Mouse (Mus musculus): ENCODE data around the gene Gm11555. TPM values are rescaled to one million over a fixed set of nuclear protein-coding genes. Genes with fewer than 3 reads are reported as not detected.
"Not testable (repeated sequence)": the region's sequence is repeated elsewhere in the genome, so short reads cannot be mapped to it uniquely, and the experiment has no call there.

Gene Gm11555
- polyA plus RNA-seq (2014; fragmentation: Nextera tagmentation; extraction: Ambion mirVana) = not detected in 2 replicates

DNA sequence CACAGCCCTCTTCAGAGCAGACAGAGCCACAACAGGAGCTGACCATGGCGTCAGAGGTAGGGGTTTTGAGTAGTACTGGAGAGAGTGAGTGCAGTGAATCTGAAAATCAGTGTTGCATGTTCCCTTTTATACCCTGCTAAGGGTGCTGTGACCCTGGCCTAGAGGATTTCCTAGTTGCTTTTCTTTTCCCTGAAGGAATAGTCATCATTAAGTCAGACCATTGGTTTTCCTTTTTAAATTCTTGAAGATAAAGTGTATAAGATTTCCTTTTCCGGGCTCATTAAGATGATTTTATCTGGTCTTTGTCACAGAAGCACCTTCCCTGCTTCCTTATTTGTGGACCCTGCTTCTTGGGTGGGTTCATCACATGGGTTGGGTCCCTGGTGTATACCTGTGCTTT, at the start of gene Gm11555:
Gm11555 (minus strand) TSS at position 101 of the 400 bp plus-strand sequence.
- Histone ChIP-seq H3K4me2 (no peak within 1 kb of the TSS), H3K9ac (ENCODE audit: low read depth, low read length) (no peak within 1 kb of the TSS), H3K4me1 (replicated peaks; ENCODE audit: control insufficient read depth, insufficient read depth, low read length) (no peaks in the 10 kb centered on the region), H3K9me3 (ENCODE audit: control insufficient read depth, low read length) (no peaks in the 10 kb centered on the region), H3K27me3 (replicated peaks; ENCODE audit: control insufficient read depth, insufficient read depth, low read length) (no peaks in the 10 kb centered on the region), H3K36me3 (ENCODE audit: control insufficient read depth, insufficient read depth, low read length) (no peaks in the 10 kb centered on the region), H3K27ac (ENCODE audit: low read depth, low read length) (no peak within 1 kb of the TSS), H3K4me3 (ENCODE audit: low read depth, low read length) (no peak within 1 kb of the TSS)
- no peak for ATAC-seq (replicated peaks; ENCODE audit: low FRiP score)
- 62% methylated on average over 2 of the region's 2 CpGs for WGBS
- no peak for DNase-seq (ENCODE audit: low spot score)

DNA sequence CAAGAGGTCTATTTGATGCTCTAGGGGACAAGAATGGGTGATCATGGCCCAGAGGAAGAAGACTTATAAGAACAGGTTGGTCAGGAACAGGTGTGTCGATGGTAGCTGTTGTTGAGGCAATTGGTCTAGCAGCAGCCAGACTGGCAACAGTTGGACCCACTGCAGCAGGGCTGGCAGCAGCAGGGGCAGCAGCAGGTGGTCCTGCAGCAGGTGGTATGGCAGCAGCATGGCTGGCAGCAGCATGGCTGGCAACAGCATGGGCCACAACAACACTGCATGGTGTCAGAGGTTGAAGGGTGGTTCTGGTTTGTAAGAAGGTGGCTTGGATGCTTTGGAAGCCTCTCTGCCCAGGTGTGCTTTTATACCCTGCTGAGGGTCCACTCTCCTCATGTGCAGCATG, 40.4 kb upstream of the Gm11555 start, which contains the start of gene Gm14190:
Gm14190 (minus strand) TSS at position 278 of the 400 bp plus-strand sequence.
- H3K9me3 ChIP-seq (ENCODE audit: control insufficient read depth, low read length) = no peaks in the 10 kb centered on the region
- DNase-seq (ENCODE audit: low spot score) (no peak), ATAC-seq (replicated peaks; ENCODE audit: low FRiP score) (no peak)
- no peaks in the 10 kb centered on the region for H3K27me3 ChIP-seq (replicated peaks; ENCODE audit: control insufficient read depth, insufficient read depth, low read length)
- H3K4me2 ChIP-seq = no peak within 1 kb of the TSS
- H3K27ac ChIP-seq (ENCODE audit: low read depth, low read length) = no peak within 1 kb of the TSS
- H3K9ac ChIP-seq (ENCODE audit: low read depth, low read length) = no peak within 1 kb of the TSS
- no peak within 1 kb of the TSS for H3K4me3 ChIP-seq (ENCODE audit: low read depth, low read length)
- no peaks in the 10 kb centered on the region for H3K36me3 ChIP-seq (ENCODE audit: control insufficient read depth, insufficient read depth, low read length)
- no peaks in the 10 kb centered on the region for H3K4me1 ChIP-seq (replicated peaks; ENCODE audit: control insufficient read depth, insufficient read depth, low read length)
- WGBS = 76% methylated on average over 1 of the region's 1 CpGs

DNA sequence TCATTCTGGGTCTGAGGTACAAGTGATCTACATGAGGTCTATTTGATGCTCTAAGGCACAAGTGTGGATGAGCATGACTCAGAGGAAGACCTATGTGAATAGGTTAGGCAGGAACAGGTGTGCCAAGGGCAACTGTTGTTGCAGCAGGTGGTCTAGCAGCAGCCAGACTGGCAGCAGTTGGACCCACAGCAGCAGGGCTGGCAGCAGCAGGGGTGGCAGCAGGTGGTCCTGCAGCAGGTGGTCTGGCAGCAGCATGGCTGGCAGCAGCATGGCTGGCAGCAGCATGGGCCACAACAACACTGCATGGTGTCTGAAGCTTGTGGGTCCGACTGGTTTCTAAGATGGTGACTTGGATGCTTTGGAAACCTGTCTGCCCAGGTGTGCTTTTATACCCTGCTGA, 35.2 kb upstream of the Gm11555 start:
- H3K9me3 ChIP-seq (ENCODE audit: control insufficient read depth, low read length) = not testable (repeated sequence)

DNA sequence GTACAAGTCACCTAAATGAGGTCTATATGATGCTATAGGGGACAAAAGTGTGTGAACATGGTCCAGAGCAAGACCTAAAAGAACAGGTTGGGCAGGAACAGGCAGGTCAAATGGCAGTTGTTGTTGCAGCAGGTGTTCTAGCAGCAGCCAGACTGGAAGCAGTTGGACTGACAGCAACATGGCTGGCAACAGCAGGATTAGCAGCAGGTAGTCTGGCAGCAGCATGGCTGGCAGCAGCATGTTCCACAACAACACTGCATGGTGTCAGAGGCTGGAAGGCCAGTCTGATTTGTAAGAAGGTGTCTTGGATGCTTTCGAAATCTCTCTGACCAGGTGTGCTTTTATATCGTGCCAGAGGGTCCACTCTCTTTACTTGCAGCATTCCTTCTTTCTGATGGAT, 33.4 kb upstream of the Gm11555 start:
- DNase-seq (ENCODE audit: low spot score) (no peak), ATAC-seq (replicated peaks; ENCODE audit: low FRiP score) (no peak)
- Histone ChIP-seq H3K36me3 (ENCODE audit: control insufficient read depth, insufficient read depth, low read length) (no peaks in the 10 kb centered on the region), H3K4me3 (ENCODE audit: low read depth, low read length) (no peak overlapping the region), H3K4me1 (replicated peaks; ENCODE audit: control insufficient read depth, insufficient read depth, low read length) (no peaks in the 10 kb centered on the region), H3K27ac (ENCODE audit: low read depth, low read length) (no peak overlapping the region), H3K9me3 (ENCODE audit: control insufficient read depth, low read length) (no peaks in the 10 kb centered on the region), H3K9ac (ENCODE audit: low read depth, low read length) (no peak overlapping the region), H3K27me3 (replicated peaks; ENCODE audit: control insufficient read depth, insufficient read depth, low read length) (no peaks in the 10 kb centered on the region), H3K4me2 (no peak overlapping the region)
- WGBS = 71% methylated on average over 2 of the region's 2 CpGs

More for the DNA sequence above, 35.2 kb upstream of the Gm11555 start:
- H3K27me3 ChIP-seq (replicated peaks; ENCODE audit: control insufficient read depth, insufficient read depth, low read length); H3K27ac ChIP-seq (ENCODE audit: low read depth, low read length); H3K4me2 ChIP-seq; H3K4me1 ChIP-seq (replicated peaks; ENCODE audit: control insufficient read depth, insufficient read depth, low read length); DNase-seq (ENCODE audit: low spot score); ATAC-seq (replicated peaks; ENCODE audit: low FRiP score); H3K36me3 ChIP-seq (ENCODE audit: control insufficient read depth, insufficient read depth, low read length); H3K9ac ChIP-seq (ENCODE audit: low read depth, low read length); H3K4me3 ChIP-seq (ENCODE audit: low read depth, low read length): not testable (repeated sequence)
- WGBS = 55% methylated on average over 1 of the region's 1 CpGs

DNA sequence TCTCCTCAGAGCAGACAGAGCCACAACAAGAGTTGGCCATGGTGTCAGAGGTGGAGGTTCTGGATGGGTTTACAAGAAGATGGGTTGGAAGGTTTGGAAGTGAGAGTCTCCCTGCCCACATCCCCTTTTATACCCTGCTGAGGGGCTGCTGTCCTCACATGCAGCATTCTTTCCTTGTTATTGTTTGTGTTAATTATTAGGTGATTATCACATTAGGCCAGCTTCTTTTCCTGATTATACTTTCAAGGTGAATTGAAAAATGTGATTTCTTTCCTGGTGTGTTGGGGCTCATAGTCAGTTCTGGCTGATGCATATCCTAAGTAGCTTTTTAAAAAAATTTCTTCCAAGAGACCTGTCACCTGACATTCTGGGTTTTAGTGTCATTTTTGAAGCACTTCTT, 15.8 kb upstream of the Gm11555 start, which contains the start of gene Krtap4-6:
Krtap4-6 (minus strand) TSS at position 101 of the 400 bp plus-strand sequence.
- no peak within 1 kb of the TSS for H3K4me2 ChIP-seq
- no peaks in the 10 kb centered on the region for H3K27me3 ChIP-seq (replicated peaks; ENCODE audit: control insufficient read depth, insufficient read depth, low read length)
- H3K9ac ChIP-seq (ENCODE audit: low read depth, low read length) = no peak within 1 kb of the TSS
- no peak for ATAC-seq (replicated peaks; ENCODE audit: low FRiP score)
- no peak within 1 kb of the TSS for H3K4me3 ChIP-seq (ENCODE audit: low read depth, low read length)
- H3K9me3 ChIP-seq (ENCODE audit: control insufficient read depth, low read length) = no peaks in the 10 kb centered on the region
- no peak for DNase-seq (ENCODE audit: low spot score)
- H3K27ac ChIP-seq (ENCODE audit: low read depth, low read length) = no peak within 1 kb of the TSS
- H3K4me1 ChIP-seq (replicated peaks; ENCODE audit: control insufficient read depth, insufficient read depth, low read length) = no peaks in the 10 kb centered on the region
- no peaks in the 10 kb centered on the region for H3K36me3 ChIP-seq (ENCODE audit: control insufficient read depth, insufficient read depth, low read length)

DNA sequence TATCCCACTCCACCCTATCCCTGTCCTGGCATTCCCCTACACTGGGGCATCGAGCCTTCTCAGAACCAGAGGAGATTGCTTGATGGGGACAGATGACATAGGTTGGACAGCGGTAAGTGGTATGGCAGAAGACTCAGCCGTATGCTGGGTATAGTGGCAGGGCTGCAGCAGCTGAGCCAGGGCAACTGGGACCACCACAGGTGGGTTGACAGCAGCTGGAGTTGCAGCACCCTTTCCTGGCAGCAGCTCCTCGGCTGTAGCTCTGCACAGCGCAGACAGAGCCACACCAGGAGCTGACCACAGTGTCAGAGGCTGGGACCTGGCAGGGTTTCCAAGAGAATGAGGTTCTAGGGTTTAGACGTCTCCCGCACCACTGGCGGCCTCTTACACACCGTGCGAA, 12.8 kb upstream of the Gm11555 start:
- WGBS = 85% methylated on average over 10 of the region's 10 CpGs
- no peak overlapping the region for H3K4me3 ChIP-seq (ENCODE audit: low read depth, low read length)
- H3K27me3 ChIP-seq (replicated peaks; ENCODE audit: control insufficient read depth, insufficient read depth, low read length) = no peaks in the 10 kb centered on the region
- no peak overlapping the region for H3K9ac ChIP-seq (ENCODE audit: low read depth, low read length)
- DNase-seq (ENCODE audit: low spot score) (no peak), ATAC-seq (replicated peaks; ENCODE audit: low FRiP score) (no peak)
- no peaks in the 10 kb centered on the region for H3K36me3 ChIP-seq (ENCODE audit: control insufficient read depth, insufficient read depth, low read length)
- H3K27ac ChIP-seq (ENCODE audit: low read depth, low read length) = no peak overlapping the region
- H3K9me3 ChIP-seq (ENCODE audit: control insufficient read depth, low read length) = no peaks in the 10 kb centered on the region
- no peaks in the 10 kb centered on the region for H3K4me1 ChIP-seq (replicated peaks; ENCODE audit: control insufficient read depth, insufficient read depth, low read length)
- H3K4me2 ChIP-seq = no peak overlapping the region

DNA sequence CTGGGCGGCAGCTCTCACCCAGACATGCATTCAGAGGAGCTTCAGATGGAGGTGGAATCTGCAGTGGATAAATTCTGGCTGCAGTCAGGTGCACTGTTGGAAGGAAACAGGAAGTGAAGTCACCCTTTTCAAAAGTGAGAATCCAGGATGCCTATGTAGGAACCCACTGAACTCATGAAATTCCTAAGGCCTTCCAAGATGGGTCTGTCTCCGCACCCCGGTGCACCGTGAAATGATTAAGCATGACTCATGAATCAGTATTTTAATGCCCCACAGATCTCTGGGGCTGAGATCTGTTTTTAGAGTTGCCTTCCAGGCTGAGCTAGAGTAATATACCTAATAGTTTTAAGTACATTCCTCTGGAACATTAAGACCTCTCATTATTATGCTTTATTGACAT, 9.2 kb upstream of the Gm11555 start:
- no peak overlapping the region for H3K4me2 ChIP-seq
- ATAC-seq (replicated peaks; ENCODE audit: low FRiP score) (no peak), DNase-seq (ENCODE audit: low spot score) (no peak)
- H3K9me3 ChIP-seq (ENCODE audit: control insufficient read depth, low read length) = no peaks in the 10 kb centered on the region
- H3K9ac ChIP-seq (ENCODE audit: low read depth, low read length) = no peak overlapping the region
- no peaks in the 10 kb centered on the region for H3K36me3 ChIP-seq (ENCODE audit: control insufficient read depth, insufficient read depth, low read length)
- no peaks in the 10 kb centered on the region for H3K27me3 ChIP-seq (replicated peaks; ENCODE audit: control insufficient read depth, insufficient read depth, low read length)
- H3K4me1 ChIP-seq (replicated peaks; ENCODE audit: control insufficient read depth, insufficient read depth, low read length) = no peaks in the 10 kb centered on the region
- 78% methylated on average over 4 of the region's 4 CpGs for WGBS
- H3K27ac ChIP-seq (ENCODE audit: low read depth, low read length) = no peak overlapping the region
- H3K4me3 ChIP-seq (ENCODE audit: low read depth, low read length) = no peak overlapping the region

DNA sequence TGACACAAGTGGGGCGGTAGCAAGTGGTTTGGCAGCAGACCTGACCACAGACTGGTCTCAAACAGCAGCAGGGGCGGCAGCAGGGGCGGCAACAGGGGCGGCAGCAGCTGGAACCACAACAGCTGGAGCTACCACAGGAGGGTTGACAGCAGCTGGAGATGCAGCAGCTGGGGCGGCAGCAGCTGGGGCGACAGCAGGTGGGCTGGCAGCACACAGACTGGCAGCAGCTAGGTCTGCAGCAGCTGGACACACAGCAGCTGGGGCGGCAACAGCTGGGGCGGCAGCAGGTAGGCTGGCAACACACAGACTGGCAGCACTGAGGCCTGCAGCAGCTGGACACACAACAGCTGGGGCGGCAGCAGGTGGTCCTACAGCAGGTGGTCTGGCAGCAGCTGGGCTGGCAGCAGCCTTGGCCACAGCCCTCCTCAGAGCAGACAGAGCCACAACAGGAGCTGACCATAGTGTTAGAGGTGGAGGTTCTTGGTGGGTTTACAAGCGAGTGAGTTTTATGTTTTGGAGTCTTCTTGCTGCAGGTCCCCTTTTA, 8.5 kb upstream of the Gm11555 start, which contains the start of gene Gm11563:
Gm11563 (minus strand) TSS at position 494 of the 544 bp plus-strand sequence.
- not testable (repeated sequence) for H3K4me3 ChIP-seq (ENCODE audit: low read depth, low read length); H3K27me3 ChIP-seq (replicated peaks; ENCODE audit: control insufficient read depth, insufficient read depth, low read length); H3K9ac ChIP-seq (ENCODE audit: low read depth, low read length); DNase-seq (ENCODE audit: low spot score); ATAC-seq (replicated peaks; ENCODE audit: low FRiP score); H3K9me3 ChIP-seq (ENCODE audit: control insufficient read depth, low read length); H3K4me1 ChIP-seq (replicated peaks; ENCODE audit: control insufficient read depth, insufficient read depth, low read length); H3K27ac ChIP-seq (ENCODE audit: low read depth, low read length); H3K4me2 ChIP-seq; H3K36me3 ChIP-seq (ENCODE audit: control insufficient read depth, insufficient read depth, low read length)
- WGBS = 56% methylated on average over 10 of the region's 10 CpGs

DNA sequence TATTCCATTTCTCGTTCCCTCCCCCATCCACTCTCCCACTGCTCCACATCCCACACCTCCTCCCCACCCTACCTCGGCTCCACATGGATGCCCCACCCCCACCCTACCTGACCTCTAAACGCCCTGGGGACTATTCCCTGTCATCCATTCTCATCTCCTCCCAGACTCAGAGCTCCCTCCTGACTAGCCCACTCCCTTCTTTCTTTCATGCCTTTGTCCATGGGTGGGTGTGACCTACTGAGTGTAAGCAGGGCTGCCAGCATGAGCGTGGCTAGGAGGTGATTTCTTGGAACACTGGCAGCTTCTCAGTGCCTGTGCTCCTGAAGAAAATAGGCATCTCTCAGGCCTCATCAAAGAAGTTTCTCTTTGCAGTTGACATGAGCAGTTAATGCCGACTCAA, 7.0 kb upstream of the Gm11555 start:
- no peak overlapping the region for H3K27ac ChIP-seq (ENCODE audit: low read depth, low read length)
- no peak overlapping the region for H3K9ac ChIP-seq (ENCODE audit: low read depth, low read length)
- no peaks in the 10 kb centered on the region for H3K9me3 ChIP-seq (ENCODE audit: control insufficient read depth, low read length)
- H3K4me3 ChIP-seq (ENCODE audit: low read depth, low read length) = no peak overlapping the region
- no peaks in the 10 kb centered on the region for H3K27me3 ChIP-seq (replicated peaks; ENCODE audit: control insufficient read depth, insufficient read depth, low read length)
- H3K4me2 ChIP-seq = no peak overlapping the region
- H3K36me3 ChIP-seq (ENCODE audit: control insufficient read depth, insufficient read depth, low read length) = no peaks in the 10 kb centered on the region
- DNase-seq (ENCODE audit: low spot score) (no peak), ATAC-seq (replicated peaks; ENCODE audit: low FRiP score) (no peak)
- H3K4me1 ChIP-seq (replicated peaks; ENCODE audit: control insufficient read depth, insufficient read depth, low read length) = no peaks in the 10 kb centered on the region
- WGBS = 54% methylated on average over 5 of the region's 5 CpGs

Measured in liver, embryonic 11.5 days (tissue).